Mouse (Mus musculus) cerebellum, adult 2 months (tissue): Measurements from ENCODE around the gene Avil. TPM values are rescaled to one million over a fixed set of nuclear protein-coding genes. Genes with fewer than 3 reads are reported as not detected.

Experiments used
- DNase-seq, 2 experiments: peaks; one replicate each; pipeline ENCODE4 v3.0.0; 2021
- H3K27ac ChIP-seq: fragments of 200-500 bp; 2 replicates; pipeline ENCODE4 v1.5.1; 2012; ENCODE audit warnings: low read length, control low read depth, inconsistent platforms; ENCODE audit not compliant: insufficient read depth
- H3K27me3 ChIP-seq: fragments of 200-500 bp; 2 replicates; pipeline ENCODE4 v1.6.1; 2012; ENCODE audit warnings: inconsistent platforms, mild to moderate bottlenecking, low read length, moderate library complexity; ENCODE audit not compliant: control insufficient read depth, insufficient read depth
- H3K4me1 ChIP-seq: fragments of 200-500 bp; 2 replicates; pipeline ENCODE4 v1.6.1; 2011; ENCODE audit warnings: low read length; ENCODE audit not compliant: control insufficient read depth, insufficient read depth
- H3K4me3 ChIP-seq: fragments of 200-500 bp; replicated peaks from 2 replicates; pipeline ENCODE3; 2011; ENCODE audit warnings: mild to moderate bottlenecking, low read depth, low read length, control low read depth; ENCODE audit not compliant: insufficient read depth
- CTCF ChIP-seq: fragments of 200-500 bp; IDR thresholded peaks from 2 replicates; pipeline ENCODE4 v1.5.1; 2011; ENCODE audit warnings: low read depth, mild to moderate bottlenecking, control low read depth, low read length, moderate library complexity, borderline replicate concordance; ENCODE audit not compliant: insufficient read depth
- POLR2A ChIP-seq: fragments of 200-500 bp; IDR thresholded peaks from 2 replicates; pipeline ENCODE4 v1.6.1; 2011; ENCODE audit warnings: low read length, control low read depth, borderline replicate concordance; ENCODE audit not compliant: insufficient read depth
- WGBS: fragments of 180-500 bp; shearing (Covaris S2); methylation state at CpG from one replicate; pipeline ENCODE4 v1.1.7; 2018; 5-methylcytosine and 5-hydroxymethylcytosine counted together
- polyA plus RNA-seq: library from polyadenylated mRNA; depleted of rRNA; stranded (reverse); fragments of >200 nt; gene quantifications from 2 replicates; pipeline ENCODE4 v1.2.3, GENCODE M21; 2012; rRNA removed

Gene Avil
- polyA plus RNA-seq, 1 experiment: 0.54 TPM

GRCm38 (mm10) chr10:127063913-127064870, 63.7 kb downstream of the Avil start:
- TF ChIP-seq POLR2A: no peak
- TF ChIP-seq CTCF: no peak
- H3K27ac ChIP-seq: peak overlapping the region; percentile 77
- peak overlapping the region; percentile 70 for H3K4me3 ChIP-seq
- no peak for DNase-seq
- H3K4me1 ChIP-seq: peaks cover 5% of the 10 kb centered on the region; the same call in 1 of the 2 replicates
- 9% methylated on average over 37 of the region's 37 CpGs for WGBS
- no peaks in the 10 kb centered on the region for H3K27me3 ChIP-seq

- Histone ChIP-seq H3K27me3 (no peaks in the 10 kb centered on the region), H3K4me3 (no peak overlapping the region), H3K27ac (no peak overlapping the region), H3K4me1 (peaks cover 5% of the 10 kb centered on the region; the same call in 1 of the 2 replicates)
- WGBS: 72% methylated on average over 9 of the region's 9 CpGs
- DNase-seq: no peak
- no peak for TF ChIP-seq POLR2A
- no peak for TF ChIP-seq CTCF
These were observed 65.5 kb downstream of the Avil start for GRCm38 (mm10) chr10:127065981-127066380.

GRCm38 (mm10) chr10:127066519-127067018, 66.1 kb downstream of the Avil start:
- Histone ChIP-seq H3K27me3 (no peaks in the 10 kb centered on the region), H3K4me3 (no peak overlapping the region), H3K4me1 (peaks cover 9% of the 10 kb centered on the region; the same call in 1 of the 2 replicates), H3K27ac (no peak overlapping the region)
- TF ChIP-seq POLR2A (no peak), CTCF (no peak)
- DNase-seq: no peak
- WGBS: 86% methylated on average over 14 of the region's 14 CpGs

GRCm38 (mm10) chr10:127068360-127069038, 68.0 kb downstream of the Avil start:
- Histone ChIP-seq H3K4me1 (peaks cover 9% of the 10 kb centered on the region; the same call in 1 of the 2 replicates), H3K27ac (no peak overlapping the region), H3K27me3 (no peaks in the 10 kb centered on the region), H3K4me3 (no peak overlapping the region)
- no peak for DNase-seq
- TF ChIP-seq CTCF: no peak
- TF ChIP-seq POLR2A: no peak
- 64% methylated on average over 9 of the region's 9 CpGs for WGBS

- Histone ChIP-seq H3K27ac (peak overlapping the region; percentile 49), H3K4me1 (peaks cover 5% of the 10 kb centered on the region; the same call in 1 of the 2 replicates), H3K27me3 (no peaks in the 10 kb centered on the region), H3K4me3 (peak overlapping the region; percentile 91)
- WGBS: 3% methylated on average over 30 of the region's 30 CpGs
- no peak for DNase-seq
- no peak for TF ChIP-seq CTCF
- 0 out of 2 replicates have a peak, but pooled peaks have one; percentile 3 for TF ChIP-seq POLR2A
These were observed 69.0 kb downstream of the Avil start for GRCm38 (mm10) chr10:127069281-127070189.

Other genes starting within 250 kb of the Avil start
- 10.2 and 10.4 TPM in 2 replicates for gene Atp23, start 99.4 kb upstream of the Avil start, polyA plus RNA-seq
- 96.2 and 101 TPM in 2 replicates for gene Ctdsp2, start 22.0 kb upstream of the Avil start, polyA plus RNA-seq
- gene Tsfm, start 30.1 kb downstream of the Avil start, polyA plus RNA-seq: 45.2 and 45.4 TPM in 2 replicates
- gene Mettl1, start 40.7 kb downstream of the Avil start, polyA plus RNA-seq: 10.7 and 11.8 TPM in 2 replicates
- 0.13 TPM in 2 replicates for gene Eef1akmt3, start 40.8 kb downstream of the Avil start, polyA plus RNA-seq
- gene Cyp27b1, start 47.5 kb downstream of the Avil start, polyA plus RNA-seq: 0.19 and 0.29 TPM in 2 replicates
- 11.8 TPM in 2 replicates for gene March9, start 59.5 kb downstream of the Avil start, polyA plus RNA-seq
- 141 and 143 TPM in 2 replicates for gene Cdk4, start 62.8 kb downstream of the Avil start, polyA plus RNA-seq
- gene Tspan31, start 69.6 kb downstream of the Avil start, polyA plus RNA-seq: 81.6 and 84.6 TPM in 2 replicates
- gene Agap2, start 74.6 kb downstream of the Avil start, polyA plus RNA-seq: 99.5 and 109 TPM in 2 replicates
- gene Os9, start 120.4 kb downstream of the Avil start, polyA plus RNA-seq: 98.9 and 100 TPM in 2 replicates
- 81.9 and 83.6 TPM in 2 replicates for gene B4galnt1, start 164.5 kb downstream of the Avil start, polyA plus RNA-seq
- 3.1 and 3.3 TPM in 2 replicates for gene Slc26a10, start 179.9 kb downstream of the Avil start, polyA plus RNA-seq
- gene Arhgef25, start 189.4 kb downstream of the Avil start, polyA plus RNA-seq: 105 and 117 TPM in 2 replicates
- gene Dtx3, start 195.0 kb downstream of the Avil start, polyA plus RNA-seq: 321 and 339 TPM in 2 replicates
- gene Pip4k2c, start 210.9 kb downstream of the Avil start, polyA plus RNA-seq: 58.8 and 64.1 TPM in 2 replicates